Mouse (Mus musculus): Measurements from ENCODE around the gene Pum1. TPM values are rescaled to one million over a fixed set of nuclear protein-coding genes. Genes with fewer than 3 reads are reported as not detected.

Gene Pum1
- polyA plus RNA-seq, 1 experiment from 2014 or later, result 115 TPM

GRCm38 (mm10) chr4:130828851-130829673 is 165.9 kb downstream of the Pum1 start:
- peak overlapping the region; percentile 57; the same call in 1 of the 2 replicates for H3K27ac ChIP-seq (replicated peaks; ENCODE audit: low read depth, low read length)
- peaks cover 12% of the 10 kb centered on the region for H3K4me1 ChIP-seq (ENCODE audit: control insufficient read depth, insufficient read depth, low read length)
- H3K9ac ChIP-seq (ENCODE audit: low read length), result peak overlapping the region; percentile 40; the same call in 1 of the 2 replicates
- no peaks in the 10 kb centered on the region for H3K9me3 ChIP-seq (ENCODE audit: control insufficient read depth, low read length)
- no peaks in the 10 kb centered on the region; the same call in 1 of the 2 replicates for H3K36me3 ChIP-seq (ENCODE audit: control insufficient read depth, insufficient read depth, low read length)
- H3K4me3 ChIP-seq (ENCODE audit: low read depth, low read length), result no peak overlapping the region
- ATAC-seq (ENCODE audit: insufficient number of reproducible peaks, low FRiP score, low TSS enrichment, low read depth), result peak; percentile 60
- no peaks in the 10 kb centered on the region for H3K27me3 ChIP-seq (ENCODE audit: control insufficient read depth, insufficient read depth, low read length)
- peak; percentile 73 for DNase-seq (ENCODE audit: low spot score)
- peak overlapping the region; percentile 15; the same call in 1 of the 2 replicates for H3K4me2 ChIP-seq (ENCODE audit: low read depth, severe bottlenecking)
- 10% methylated on average over 18 of the region's 18 CpGs for WGBS

Other genes starting within 250 kb of the Pum1 start
- gene Nkain1, start 89.1 kb upstream of the Pum1 start, polyA plus RNA-seq (2014; fragmentation: Nextera tagmentation; extraction: Ambion mirVana), result 8.8 and 8.9 TPM in 2 replicates
- gene Sdc3, start 129.2 kb downstream of the Pum1 start, polyA plus RNA-seq (2014; fragmentation: Nextera tagmentation; extraction: Ambion mirVana), result 18.6 and 24.7 TPM in 2 replicates
- 18.7 and 18.8 TPM in 2 replicates for gene Laptm5, start 249.8 kb downstream of the Pum1 start, polyA plus RNA-seq (2014; fragmentation: Nextera tagmentation; extraction: Ambion mirVana)

Data from limb, embryonic 11.5 days (tissue).